Mouse (Mus musculus): ENCODE data around the gene Cbx5. TPM values are rescaled to one million over a fixed set of nuclear protein-coding genes. Genes with fewer than 3 reads are reported as not detected.
A peak's percentile ranks its signal among the peaks of the same experiment; 100 is the strongest.

The Cbx5 gene
- 27.8 and 32.4 TPM in 2 replicates for polyA plus RNA-seq (2012; rRNA removed)
- polyA plus RNA-seq (2014; fragmentation: Nextera tagmentation; extraction: Ambion mirVana), result 54.4 and 57.1 TPM in 2 replicates

DNA sequence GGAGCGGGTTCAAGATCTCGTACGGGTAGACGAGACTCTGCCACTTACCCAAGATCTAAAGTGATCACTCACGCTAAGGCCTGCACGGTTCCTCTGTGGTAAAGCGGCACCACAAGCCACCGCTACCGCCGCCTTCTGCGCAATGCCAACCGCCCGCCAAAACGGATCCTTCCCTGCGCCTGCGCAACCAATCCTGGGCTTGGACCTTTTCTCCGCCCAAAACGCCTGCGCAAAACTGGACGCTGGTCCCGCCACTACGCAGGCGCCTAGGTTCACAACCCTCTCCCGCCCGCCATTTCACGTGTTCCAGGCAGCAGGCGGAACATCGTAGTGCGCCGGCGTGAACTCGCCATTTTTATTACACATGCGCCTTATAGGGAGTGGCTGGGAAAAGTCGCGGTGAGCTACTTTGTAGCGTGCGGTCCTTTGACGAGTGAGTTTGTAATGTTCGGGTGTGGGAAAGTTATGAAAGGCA, at the start of gene Cbx5:
Gene Cbx5, minus strand, starts transcription at position 132 of the 475 bp plus-strand sequence.
- Histone ChIP-seq H3K9me3 (ENCODE audit: control insufficient read depth, low read length) (no peaks in the 10 kb centered on the region), H3K4me1 (replicated peaks; ENCODE audit: control insufficient read depth in 2 of 2, insufficient read depth in 2 of 2, low read length in 1 of 2) (peaks cover 4 to 15% of the 10 kb centered on the region in 2 experiments; a peak in 3 of 4 replicates), H3K27me3 (ENCODE audit: control insufficient read depth, insufficient read depth, low read length) (no peaks in the 10 kb centered on the region), H3K4me2 (ENCODE audit: low read depth) (peak within 1 kb of the TSS; percentile 71), H3K9ac (replicated peaks) (peak within 1 kb of the TSS; percentile 88), H3K4me3 (ENCODE audit: insufficient read depth in 1 of 2, low read depth in 2 of 2, low read length in 2 of 2) (peak within 1 kb of the TSS; percentile 82 to 95), H3K27ac (peak within 1 kb of the TSS; percentile 90), H3K36me3 (replicated peaks; ENCODE audit: control insufficient read depth, insufficient read depth, low read depth) (peaks cover 51% of the 10 kb centered on the region)
- DNase-seq (ENCODE audit: low read depth in 3 of 3, low spot score in 3 of 3) (peak; percentile 87 to 90 (median 89)), ATAC-seq (ENCODE audit: insufficient read depth) (peak; percentile 81)
- TF ChIP-seq CTCF (IDR thresholded peaks at IDR 0.05; ENCODE audit: low read depth), result peak; percentile 36
- TF ChIP-seq EP300 (IDR thresholded peaks at IDR 0.05; ENCODE audit: low read depth), result 0 out of 2 replicates have a peak, but pooled peaks have one; percentile 16
- WGBS (ENCODE audit: insufficient replicate concordance), result under 1% methylated on average over 39 of the region's 39 CpGs

- H3K4me1 ChIP-seq (replicated peaks; ENCODE audit: control insufficient read depth in 2 of 2, insufficient read depth in 2 of 2, low read length in 1 of 2), result peaks cover 3 to 16% of the 10 kb centered on the region in 2 experiments
- H3K36me3 ChIP-seq (replicated peaks; ENCODE audit: control insufficient read depth, insufficient read depth, low read depth), result peaks cover 27% of the 10 kb centered on the region
- H3K4me2 ChIP-seq (ENCODE audit: low read depth), result no peak overlapping the region
- H3K4me3 ChIP-seq (ENCODE audit: insufficient read depth in 1 of 2, low read depth in 2 of 2, low read length in 2 of 2), result no peak overlapping the region
- no peaks in the 10 kb centered on the region for H3K9me3 ChIP-seq (ENCODE audit: control insufficient read depth, low read length)
- 44% methylated on average over 1 of the region's 1 CpGs for WGBS (ENCODE audit: insufficient replicate concordance)
- TF ChIP-seq CTCF (IDR thresholded peaks at IDR 0.05; ENCODE audit: low read depth) (no peak), EP300 (IDR thresholded peaks at IDR 0.05; ENCODE audit: low read depth) (no peak)
- H3K9ac ChIP-seq (replicated peaks), result no peak overlapping the region
- no peak overlapping the region for H3K27ac ChIP-seq
- ATAC-seq (ENCODE audit: insufficient read depth) (no peak), DNase-seq (ENCODE audit: low read depth in 3 of 3, low spot score in 3 of 3) (no peak)
- no peaks in the 10 kb centered on the region for H3K27me3 ChIP-seq (ENCODE audit: control insufficient read depth, insufficient read depth, low read length)
Observed at GRCm38 (mm10) chr15:103285778-103286417, 46.3 kb upstream of the Cbx5 start.

DNA sequence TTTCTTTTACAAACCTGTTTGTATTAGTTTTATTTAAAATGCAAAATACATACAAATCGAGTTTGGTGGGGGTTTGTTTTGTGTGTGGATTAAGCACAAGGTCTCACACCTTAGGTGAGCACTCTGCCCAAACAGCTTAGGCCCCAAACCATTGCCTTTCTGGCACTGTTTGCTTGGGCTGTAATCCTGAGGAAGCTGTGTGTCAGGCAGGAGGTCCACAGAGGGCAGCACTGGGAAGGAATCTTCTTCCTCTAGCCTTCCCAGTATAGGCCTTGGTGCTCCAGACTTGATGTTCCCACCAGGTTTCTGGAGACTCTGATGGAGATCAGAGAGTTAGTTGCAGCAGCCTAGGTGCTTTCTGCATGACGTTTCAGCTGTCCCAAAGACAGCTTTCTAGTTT, 45.0 kb upstream of the Cbx5 start:
- H3K27ac ChIP-seq, result no peak overlapping the region

GRCm38 (mm10) chr15:103284066-103284465, 44.5 kb upstream of the Cbx5 start:
- no peaks in the 10 kb centered on the region for H3K9me3 ChIP-seq (ENCODE audit: control insufficient read depth, low read length)
- H3K27ac ChIP-seq, result no peak overlapping the region
- peaks cover 12% of the 10 kb centered on the region for H3K36me3 ChIP-seq (replicated peaks; ENCODE audit: control insufficient read depth, insufficient read depth, low read depth)
- H3K9ac ChIP-seq (replicated peaks), result no peak overlapping the region
- TF ChIP-seq EP300 (IDR thresholded peaks at IDR 0.05; ENCODE audit: low read depth) (no peak), CTCF (IDR thresholded peaks at IDR 0.05; ENCODE audit: low read depth) (peak; percentile 74)
- H3K4me2 ChIP-seq (ENCODE audit: low read depth), result no peak overlapping the region
- no peak overlapping the region for H3K4me3 ChIP-seq (ENCODE audit: insufficient read depth in 1 of 2, low read depth in 2 of 2, low read length in 2 of 2)
- H3K4me1 ChIP-seq (replicated peaks; ENCODE audit: control insufficient read depth in 2 of 2, insufficient read depth in 2 of 2, low read length in 1 of 2), result peaks cover 14 to 28% of the 10 kb centered on the region in 2 experiments
- no peaks in the 10 kb centered on the region for H3K27me3 ChIP-seq (ENCODE audit: control insufficient read depth, insufficient read depth, low read length)
- WGBS (ENCODE audit: insufficient replicate concordance), result 64% methylated on average over 3 of the region's 3 CpGs
- DNase-seq (ENCODE audit: low read depth in 3 of 3, low spot score in 3 of 3) (no peak), ATAC-seq (ENCODE audit: insufficient read depth) (no peak)

More for the DNA sequence above, 45.0 kb upstream of the Cbx5 start:
- Histone ChIP-seq H3K36me3 (replicated peaks; ENCODE audit: control insufficient read depth, insufficient read depth, low read depth) (peaks cover 17% of the 10 kb centered on the region), H3K4me3 (ENCODE audit: insufficient read depth in 1 of 2, low read depth in 2 of 2, low read length in 2 of 2) (no peak overlapping the region), H3K9me3 (ENCODE audit: control insufficient read depth, low read length) (no peaks in the 10 kb centered on the region), H3K27me3 (ENCODE audit: control insufficient read depth, insufficient read depth, low read length) (no peaks in the 10 kb centered on the region), H3K9ac (replicated peaks) (no peak overlapping the region), H3K4me1 (replicated peaks; ENCODE audit: control insufficient read depth in 2 of 2, insufficient read depth in 2 of 2, low read length in 1 of 2) (peaks cover 14 to 25% of the 10 kb centered on the region in 2 experiments), H3K4me2 (ENCODE audit: low read depth) (no peak overlapping the region)
- ATAC-seq (ENCODE audit: insufficient read depth), result no peak
- DNase-seq (ENCODE audit: low read depth in 3 of 3, low spot score in 3 of 3), result no peak
- no peak for TF ChIP-seq EP300 (IDR thresholded peaks at IDR 0.05; ENCODE audit: low read depth)
- TF ChIP-seq CTCF (IDR thresholded peaks at IDR 0.05; ENCODE audit: low read depth), result peak; percentile 23; the same call in 1 of the 2 replicates
- WGBS (ENCODE audit: insufficient replicate concordance), result 41% methylated on average over 2 of the region's 2 CpGs

- no peak overlapping the region for H3K4me2 ChIP-seq (ENCODE audit: low read depth)
- H3K9ac ChIP-seq (replicated peaks), result peak overlapping the region; percentile 20
- H3K9me3 ChIP-seq (ENCODE audit: control insufficient read depth, low read length), result no peaks in the 10 kb centered on the region
- ATAC-seq (ENCODE audit: insufficient read depth), result no peak
- no peak for TF ChIP-seq CTCF (IDR thresholded peaks at IDR 0.05; ENCODE audit: low read depth)
- no peak for TF ChIP-seq EP300 (IDR thresholded peaks at IDR 0.05; ENCODE audit: low read depth)
- peaks cover 4% of the 10 kb centered on the region for H3K36me3 ChIP-seq (replicated peaks; ENCODE audit: control insufficient read depth, insufficient read depth, low read depth)
- WGBS (ENCODE audit: insufficient replicate concordance), result 75% methylated on average over 3 of the region's 3 CpGs
- no peak overlapping the region for H3K4me3 ChIP-seq (ENCODE audit: insufficient read depth in 1 of 2, low read depth in 2 of 2, low read length in 2 of 2)
- H3K27me3 ChIP-seq (ENCODE audit: control insufficient read depth, insufficient read depth, low read length), result no peaks in the 10 kb centered on the region
- H3K4me1 ChIP-seq (replicated peaks; ENCODE audit: control insufficient read depth in 2 of 2, insufficient read depth in 2 of 2, low read length in 1 of 2), result peaks cover 14 to 40% of the 10 kb centered on the region in 2 experiments
- DNase-seq (ENCODE audit: low read depth in 3 of 3, low spot score in 3 of 3), result no peak
- H3K27ac ChIP-seq, result peak overlapping the region; percentile 62
Observed at GRCm38 (mm10) chr15:103281465-103282205, 42.0 kb upstream of the Cbx5 start.
